Mouse (Mus musculus) hindbrain, embryonic 16.5 days (tissue): ENCODE data around the gene Slco4c1. TPM values are rescaled to one million over a fixed set of nuclear protein-coding genes. Genes with fewer than 3 reads are reported as not detected.
A peak's percentile ranks its signal among the peaks of the same experiment; 100 is the strongest.

Experiments used
- ATAC-seq: fragments of 200-750 bp; cut with Nextera tagmentation; 2 replicates; pipeline ENCODE4 v1.8.0; 2017; ENCODE audit warnings: moderate TSS enrichment, moderate library complexity
- H3K27ac ChIP-seq: fragments of 300-500 bp; sonication (generic); 2 replicates; pipeline ENCODE4 v1.5.1; 2014; ENCODE audit warnings: low read depth, mild to moderate bottlenecking, control low read depth, low read length, moderate library complexity
- H3K27me3 ChIP-seq: fragments of 300-500 bp; sonication (generic); replicated peaks from 2 replicates; pipeline ENCODE4 v1.6.1; 2014; ENCODE audit warnings: low read length; ENCODE audit not compliant: control insufficient read depth, insufficient read depth
- H3K36me3 ChIP-seq: fragments of 300-500 bp; sonication (generic); 2 replicates; pipeline ENCODE4 v1.6.1; 2014; ENCODE audit warnings: mild to moderate bottlenecking, low read length, moderate library complexity, mixed read lengths; ENCODE audit not compliant: control insufficient read depth, insufficient read depth
- H3K4me1 ChIP-seq: fragments of 300-500 bp; sonication (generic); 2 replicates; pipeline ENCODE4 v1.6.1; 2014; ENCODE audit warnings: low read depth, low read length; ENCODE audit not compliant: control insufficient read depth, insufficient read depth
- H3K4me2 ChIP-seq: fragments of 300-500 bp; sonication (generic); 2 replicates; pipeline ENCODE4 v1.6.1; 2014; ENCODE audit warnings: mild to moderate bottlenecking, low read length, control low read depth, moderate library complexity
- H3K4me3 ChIP-seq: fragments of 300-500 bp; sonication (generic); 2 replicates; pipeline ENCODE4 v1.5.1; 2014; ENCODE audit warnings: mild to moderate bottlenecking, low read length, control low read depth, moderate library complexity
- H3K9ac ChIP-seq: fragments of 300-500 bp; sonication (generic); 2 replicates; pipeline ENCODE4 v1.6.1; 2014; ENCODE audit warnings: low read depth, mild to moderate bottlenecking, control low read depth, low read length, moderate library complexity
- H3K9me3 ChIP-seq: fragments of 300-500 bp; sonication (generic); 2 replicates; pipeline ENCODE4 v1.6.1; 2014; ENCODE audit warnings: mild to moderate bottlenecking, low read length, moderate library complexity; ENCODE audit not compliant: control insufficient read depth
- WGBS: fragments of 180-500 bp; shearing (Covaris S2); extraction: QIAGEN DNeasy Blood & Tissue Kit; methylation state at CpG from one replicate; pipeline ENCODE4 v1.1.7; 2014; 5-methylcytosine and 5-hydroxymethylcytosine counted together
- polyA plus RNA-seq: library from polyadenylated mRNA; unstranded; fragments of >200 nt; fragmentation: Nextera tagmentation; extraction: Ambion mirVana; gene quantifications from 2 replicates; pipeline ENCODE4 v1.2.1, GENCODE M21; 2015

Slco4c1 gene
- polyA plus RNA-seq, 1 experiment from 2014 or later: 1.7 TPM

- no peak overlapping the region for H3K27ac ChIP-seq
- no peak overlapping the region for H3K9ac ChIP-seq
- no peak for ATAC-seq
- H3K4me1 ChIP-seq: no peaks in the 10 kb centered on the region
- H3K9me3 ChIP-seq: no peaks in the 10 kb centered on the region
- no peaks in the 10 kb centered on the region for H3K27me3 ChIP-seq
- no peak overlapping the region for H3K4me2 ChIP-seq
- H3K36me3 ChIP-seq: no peaks in the 10 kb centered on the region
- no peak overlapping the region for H3K4me3 ChIP-seq
- WGBS: 98% methylated on average over 4 of the region's 4 CpGs
Observed at GRCm38 (mm10) chr1:96866002-96866401, 6.0 kb downstream of the Slco4c1 start.

GRCm38 (mm10) chr1:96864120-96864519 is 7.9 kb downstream of the Slco4c1 start:
- no peak overlapping the region for H3K27ac ChIP-seq
- H3K9ac ChIP-seq: no peak overlapping the region
- no peak for ATAC-seq
- 70% methylated on average over 2 of the region's 2 CpGs for WGBS
- H3K4me3 ChIP-seq: no peak overlapping the region
- no peaks in the 10 kb centered on the region for H3K36me3 ChIP-seq
- no peaks in the 10 kb centered on the region for H3K4me1 ChIP-seq
- H3K9me3 ChIP-seq: no peaks in the 10 kb centered on the region
- no peaks in the 10 kb centered on the region for H3K27me3 ChIP-seq
- H3K4me2 ChIP-seq: no peak overlapping the region

GRCm38 (mm10) chr1:96859995-96860684 is 11.8 kb downstream of the Slco4c1 start:
- 89% methylated on average over 7 of the region's 7 CpGs for WGBS

GRCm38 (mm10) chr1:96853541-96853940 is 18.4 kb downstream of the Slco4c1 start:
- no peaks in the 10 kb centered on the region for H3K9me3 ChIP-seq
- no peaks in the 10 kb centered on the region for H3K27me3 ChIP-seq
- no peaks in the 10 kb centered on the region for H3K4me1 ChIP-seq
- H3K9ac ChIP-seq: no peak overlapping the region
- no peak overlapping the region for H3K27ac ChIP-seq
- no peaks in the 10 kb centered on the region for H3K36me3 ChIP-seq
- no peak overlapping the region for H3K4me2 ChIP-seq
- 78% methylated on average over 4 of the region's 4 CpGs for WGBS
- H3K4me3 ChIP-seq: no peak overlapping the region
- ATAC-seq: no peak

More at GRCm38 (mm10) chr1:96859995-96860684, 11.8 kb downstream of the Slco4c1 start:
- ATAC-seq: no peak
- Histone ChIP-seq H3K4me3 (no peak overlapping the region), H3K27me3 (no peaks in the 10 kb centered on the region), H3K4me2 (no peak overlapping the region), H3K9me3 (no peaks in the 10 kb centered on the region), H3K36me3 (no peaks in the 10 kb centered on the region), H3K4me1 (no peaks in the 10 kb centered on the region), H3K9ac (no peak overlapping the region), H3K27ac (no peak overlapping the region)

- no peak overlapping the region for H3K4me3 ChIP-seq
- H3K4me2 ChIP-seq: no peak overlapping the region
- 77% methylated on average over 4 of the region's 4 CpGs for WGBS
- H3K27ac ChIP-seq: no peak overlapping the region
- no peaks in the 10 kb centered on the region for H3K9me3 ChIP-seq
- no peak for ATAC-seq
- H3K36me3 ChIP-seq: no peaks in the 10 kb centered on the region
- no peak overlapping the region for H3K9ac ChIP-seq
- no peaks in the 10 kb centered on the region for H3K4me1 ChIP-seq
- no peaks in the 10 kb centered on the region for H3K27me3 ChIP-seq
Observed at GRCm38 (mm10) chr1:96849101-96849500, 22.9 kb downstream of the Slco4c1 start.

GRCm38 (mm10) chr1:96848606-96849005 is 23.4 kb downstream of the Slco4c1 start:
- Histone ChIP-seq H3K4me2 (no peak overlapping the region), H3K27me3 (no peaks in the 10 kb centered on the region), H3K9ac (no peak overlapping the region), H3K36me3 (no peaks in the 10 kb centered on the region), H3K9me3 (no peaks in the 10 kb centered on the region), H3K4me1 (no peaks in the 10 kb centered on the region), H3K4me3 (no peak overlapping the region), H3K27ac (no peak overlapping the region)
- WGBS: 69% methylated on average over 2 of the region's 2 CpGs
- no peak for ATAC-seq

GRCm38 (mm10) chr1:96846727-96847126 is 25.2 kb downstream of the Slco4c1 start:
- Histone ChIP-seq H3K27ac (no peak overlapping the region), H3K27me3 (no peaks in the 10 kb centered on the region), H3K9ac (no peak overlapping the region), H3K4me1 (no peaks in the 10 kb centered on the region), H3K4me2 (no peak overlapping the region), H3K36me3 (no peaks in the 10 kb centered on the region), H3K9me3 (no peaks in the 10 kb centered on the region), H3K4me3 (no peak overlapping the region)
- ATAC-seq: peak; percentile 42
- WGBS: 4% methylated on average over 3 of the region's 3 CpGs

GRCm38 (mm10) chr1:96805287-96805727 is 66.7 kb downstream of the Slco4c1 start:
- H3K9ac ChIP-seq: no peak overlapping the region
- no peaks in the 10 kb centered on the region for H3K4me1 ChIP-seq
- no peaks in the 10 kb centered on the region for H3K9me3 ChIP-seq
- 69% methylated on average over 2 of the region's 2 CpGs for WGBS
- no peaks in the 10 kb centered on the region for H3K27me3 ChIP-seq
- no peak overlapping the region for H3K4me2 ChIP-seq
- H3K27ac ChIP-seq: no peak overlapping the region
- no peak overlapping the region for H3K4me3 ChIP-seq
- no peaks in the 10 kb centered on the region for H3K36me3 ChIP-seq
- ATAC-seq: no peak

- H3K36me3 ChIP-seq: no peaks in the 10 kb centered on the region
- H3K4me1 ChIP-seq: no peaks in the 10 kb centered on the region
- H3K4me3 ChIP-seq: no peak overlapping the region
- no peak overlapping the region for H3K4me2 ChIP-seq
- no peak overlapping the region for H3K9ac ChIP-seq
- no peaks in the 10 kb centered on the region for H3K9me3 ChIP-seq
- ATAC-seq: no peak
- no peaks in the 10 kb centered on the region for H3K27me3 ChIP-seq
- no peak overlapping the region for H3K27ac ChIP-seq
Observed at GRCm38 (mm10) chr1:96801595-96801994, 70.4 kb downstream of the Slco4c1 start.
